Mouse (Mus musculus): ENCODE results near the gene Hhat. TPM values are rescaled to one million over a fixed set of nuclear protein-coding genes. Genes with fewer than 3 reads are reported as not detected.

Hhat gene
- total and polyA plus RNA-seq, 3 experiments = 0.21 to 1.2 (median 1.1) TPM

DNA sequence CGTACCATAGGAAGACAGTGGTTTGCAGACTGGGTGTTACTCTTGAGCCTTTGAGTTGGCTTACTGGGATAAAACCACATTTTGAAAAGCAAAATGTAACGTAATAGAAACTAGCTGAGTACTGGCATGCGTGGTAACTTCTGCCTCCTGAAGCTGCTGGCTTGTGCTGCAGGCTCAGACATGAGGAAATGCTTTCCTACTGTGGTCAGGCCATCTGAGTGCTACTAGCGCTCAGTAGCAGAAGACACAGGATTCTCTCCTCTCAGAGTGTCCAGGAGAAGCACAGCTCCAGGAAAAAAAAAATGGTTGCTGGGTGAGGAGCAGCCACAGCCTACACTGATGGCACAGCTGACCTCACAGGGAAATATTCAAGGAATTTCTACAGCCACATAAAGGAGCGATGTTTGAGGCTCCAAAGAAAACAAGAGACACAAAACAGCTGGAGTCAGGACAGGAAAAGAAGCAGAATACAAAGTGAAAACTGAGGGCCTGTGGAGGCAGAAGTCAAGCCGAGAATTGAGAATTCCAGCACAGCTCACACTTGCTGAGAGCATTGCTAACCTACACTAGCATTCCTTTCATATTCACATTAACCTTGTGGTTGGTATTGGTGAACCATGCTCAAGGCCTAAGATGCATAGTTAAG lies 8.0 kb upstream of the Hhat start:
- H3K79me2 ChIP-seq (replicated peaks; ENCODE audit: control insufficient read depth, extremely low read depth, insufficient read depth, poor library complexity, severe bottlenecking) = no peaks in the 10 kb centered on the region
- H3K4me2 ChIP-seq (ENCODE audit: insufficient read depth, low read depth, poor library complexity, severe bottlenecking) = no peak overlapping the region
- H3K27me3 ChIP-seq (replicated peaks) = no peaks in the 10 kb centered on the region
- peaks cover 2 to 12% of the 10 kb centered on the region in 2 experiments; a peak in 3 of 4 replicates for H3K4me1 ChIP-seq (ENCODE audit: control insufficient read depth in 1 of 2, insufficient read depth in 2 of 2)
- H3K4me3 ChIP-seq (replicated peaks in 1 of 3; ENCODE audit: low read depth in 2 of 3, low read length in 2 of 3, poor library complexity in 1 of 3) = no peak overlapping the region
- no peak for DNase-seq (ENCODE audit: extremely low read depth)
- H3K9me3 ChIP-seq (replicated peaks; ENCODE audit: low read length) = no peaks in the 10 kb centered on the region
- dilution Hi-C loops (cut with MboI; ENCODE audit: extremely low pct_ligation_motif_present, extremely low pct_unique_long_range_greater_than_20kb, low sequenced_read_pairs) (no loop called here), in situ Hi-C loops (cut with MboI; ENCODE audit: low pct_ligation_motif_present, low pct_unique_long_range_greater_than_20kb, low sequenced_read_pairs) (no loop called here)
- H3K9ac ChIP-seq (ENCODE audit: insufficient read depth, low read depth) = no peak overlapping the region
- no peaks in the 10 kb centered on the region for H3K36me3 ChIP-seq (replicated peaks in 1 of 2; ENCODE audit: control insufficient read depth in 1 of 2, insufficient read depth in 1 of 2, low read length in 1 of 2)
- TF ChIP-seq NELFE (IDR thresholded peaks at IDR 0.05; ENCODE audit: low read depth, low read length) = no peak
- no peak for TF ChIP-seq IRF4 (IDR thresholded peaks at IDR 0.05; ENCODE audit: low read depth, low read length)
- no peak for TF ChIP-seq POLR2AphosphoS2 (IDR thresholded peaks at IDR 0.05; ENCODE audit: low read depth, low read length)
- TF ChIP-seq CTCF (conservative IDR thresholded peaks at IDR 0.05 in 1 of 2, IDR thresholded peaks at IDR 0.05 in 1 of 2; ENCODE audit: low read depth in 2 of 2, low read length in 2 of 2) = no peak
- no peak for TF ChIP-seq CHD1 (IDR thresholded peaks at IDR 0.05; ENCODE audit: low read depth, low read length)
- no peak for TF ChIP-seq ZMIZ1 (IDR thresholded peaks at IDR 0.05; ENCODE audit: low read depth, low read length)
- no peak for TF ChIP-seq TBP (conservative IDR thresholded peaks at IDR 0.05; ENCODE audit: low read depth, low read length)
- no peak for TF ChIP-seq SMC3 (IDR thresholded peaks at IDR 0.05; ENCODE audit: low read depth, low read length)
- TF ChIP-seq USF2 (conservative IDR thresholded peaks at IDR 0.05; ENCODE audit: low read depth, low read length) = no peak
- no peak for TF ChIP-seq NRF1 (IDR thresholded peaks at IDR 0.05; ENCODE audit: low read depth, low read length)
- TF ChIP-seq MYC (IDR thresholded peaks at IDR 0.05; ENCODE audit: low read depth, low read length) = no peak
- no peak for TF ChIP-seq PAX5 (IDR thresholded peaks at IDR 0.05; ENCODE audit: low read length)
- no peak for TF ChIP-seq RCOR1 (conservative IDR thresholded peaks at IDR 0.05; ENCODE audit: low read depth, low read length)
- TF ChIP-seq POLR2A (IDR thresholded peaks at IDR 0.05; ENCODE audit: low read depth, low read length) = no peak
- TF ChIP-seq MEF2A (IDR thresholded peaks at IDR 0.05; ENCODE audit: borderline replicate concordance, low read depth, low read length) = no peak
- TF ChIP-seq UBTF (IDR thresholded peaks at IDR 0.05; ENCODE audit: low read depth, low read length) = no peak
- H3K27ac ChIP-seq (ENCODE audit: insufficient read depth, low read depth) = no peak overlapping the region

DNA sequence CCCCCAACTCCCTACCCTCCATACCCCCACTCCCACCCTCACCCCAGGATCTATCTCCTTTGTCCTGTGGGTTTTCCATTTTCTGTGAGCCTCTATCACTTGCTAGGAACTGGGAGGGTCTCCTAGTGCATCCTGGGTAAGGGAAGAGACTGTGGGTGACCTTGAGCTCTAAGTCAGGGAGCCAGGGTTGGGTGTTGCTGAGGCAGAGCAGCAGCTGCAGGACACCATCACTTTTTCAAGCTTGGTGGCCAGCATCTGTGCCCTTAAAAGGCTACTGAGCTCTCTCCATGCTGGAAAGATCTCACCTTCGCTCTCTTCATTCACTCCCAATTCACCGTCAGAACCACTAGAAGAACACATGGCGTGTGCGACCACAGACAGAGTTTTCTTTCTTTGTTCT lies 7.2 kb upstream of the Hhat start:
- Histone ChIP-seq H3K4me3 (replicated peaks in 1 of 3; ENCODE audit: low read depth in 2 of 3, low read length in 2 of 3, poor library complexity in 1 of 3) (no peak overlapping the region), H3K27me3 (replicated peaks) (no peaks in the 10 kb centered on the region), H3K79me2 (replicated peaks; ENCODE audit: control insufficient read depth, extremely low read depth, insufficient read depth, poor library complexity, severe bottlenecking) (no peaks in the 10 kb centered on the region), H3K9ac (ENCODE audit: insufficient read depth, low read depth) (no peak overlapping the region), H3K27ac (ENCODE audit: insufficient read depth, low read depth) (no peak overlapping the region), H3K4me2 (ENCODE audit: insufficient read depth, low read depth, poor library complexity, severe bottlenecking) (no peak overlapping the region), H3K4me1 (ENCODE audit: control insufficient read depth in 1 of 2, insufficient read depth in 2 of 2) (peaks cover 2 to 12% of the 10 kb centered on the region in 2 experiments; a peak in 3 of 4 replicates), H3K9me3 (replicated peaks; ENCODE audit: low read length) (no peaks in the 10 kb centered on the region), H3K36me3 (replicated peaks in 1 of 2; ENCODE audit: control insufficient read depth in 1 of 2, insufficient read depth in 1 of 2, low read length in 1 of 2) (no peaks in the 10 kb centered on the region)
- in situ Hi-C loops (cut with MboI; ENCODE audit: low pct_ligation_motif_present, low pct_unique_long_range_greater_than_20kb, low sequenced_read_pairs) (no loop called here), dilution Hi-C loops (cut with MboI; ENCODE audit: extremely low pct_ligation_motif_present, extremely low pct_unique_long_range_greater_than_20kb, low sequenced_read_pairs) (no loop called here)
- DNase-seq (ENCODE audit: extremely low read depth) = no peak
- TF ChIP-seq USF1 (IDR thresholded peaks at IDR 0.05; ENCODE audit: low read depth, low read length) (no peak), ZKSCAN1 (IDR thresholded peaks at IDR 0.05; ENCODE audit: borderline replicate concordance, low read depth, low read length) (no peak), CHD2 (IDR thresholded peaks at IDR 0.05; ENCODE audit: low read length) (no peak), CTCF (conservative IDR thresholded peaks at IDR 0.05 in 1 of 2, IDR thresholded peaks at IDR 0.05 in 1 of 2; ENCODE audit: low read depth in 2 of 2, low read length in 2 of 2) (no peak), EP300 (IDR thresholded peaks at IDR 0.05; ENCODE audit: low read length) (no peak), ZNF384 (IDR thresholded peaks at IDR 0.05; ENCODE audit: low read depth, low read length) (no peak), ELF1 (IDR thresholded peaks at IDR 0.05; ENCODE audit: low read depth, low read length) (no peak)
